Mouse (Mus musculus) lung, embryonic 14.5 days (tissue): Measurements from ENCODE around the gene Ing2. TPM values are rescaled to one million over a fixed set of nuclear protein-coding genes. Genes with fewer than 3 reads are reported as not detected.

Source experiments
- ATAC-seq: fragments of 200-750 bp; cut with Nextera tagmentation; 2 replicates; pipeline ENCODE4 v1.8.0; 2017; ENCODE audit warnings: mild to moderate bottlenecking, moderate TSS enrichment, moderate library complexity; ENCODE audit not compliant: insufficient read depth
- DNase-seq: peaks from one replicate; pipeline ENCODE4 v3.0.0-alpha.2; 2015
- H3K27ac ChIP-seq: fragments of 300-500 bp; sonication (generic); 2 replicates; pipeline ENCODE4 v1.5.1; 2014; ENCODE audit warnings: low read depth, mild to moderate bottlenecking, moderate library complexity
- H3K27me3 ChIP-seq: fragments of 300-500 bp; sonication (generic); 2 replicates; pipeline ENCODE4 v1.6.1; 2014; ENCODE audit warnings: low read length, control low read depth; ENCODE audit not compliant: insufficient read depth
- H3K36me3 ChIP-seq: fragments of 300-500 bp; sonication (generic); 2 replicates; pipeline ENCODE4 v1.6.1; 2014; ENCODE audit warnings: control low read depth; ENCODE audit not compliant: insufficient read depth
- H3K4me1 ChIP-seq: fragments of 300-500 bp; sonication (generic); 2 replicates; pipeline ENCODE4 v1.6.1; 2014; ENCODE audit warnings: antibody characterized with exemption, control low read depth; ENCODE audit not compliant: insufficient read depth
- H3K4me2 ChIP-seq: fragments of 300-500 bp; sonication (generic); 2 replicates; pipeline ENCODE4 v1.6.1; 2014; ENCODE audit warnings: mild to moderate bottlenecking
- H3K4me3 ChIP-seq: fragments of 300-500 bp; sonication (generic); 2 replicates; pipeline ENCODE4 v1.5.1; 2014; ENCODE audit warnings: low read depth, low read length
- H3K9ac ChIP-seq: fragments of 300-500 bp; sonication (generic); 2 replicates; pipeline ENCODE4 v1.6.1; 2014
- H3K9me3 ChIP-seq: fragments of 300-500 bp; sonication (generic); 2 replicates; pipeline ENCODE4 v1.6.1; 2016; ENCODE audit warnings: low read depth, low read length, control low read depth
- CTCF ChIP-seq: IDR thresholded peaks from 2 replicates; pipeline ENCODE4 v1.5.1; 2016; ENCODE audit warnings: antibody characterized with exemption, low read depth
- WGBS: fragments of 180-500 bp; shearing (Covaris S2); extraction: QIAGEN DNeasy Blood & Tissue Kit; methylation state at CpG from one replicate; pipeline ENCODE4 v1.1.7; 2014; 5-methylcytosine and 5-hydroxymethylcytosine counted together
- polyA plus RNA-seq: library from polyadenylated mRNA; unstranded; fragments of >200 nt; fragmentation: Nextera tagmentation; extraction: Ambion mirVana; gene quantifications from 2 replicates; pipeline ENCODE4 v1.2.1, GENCODE M21; 2014

The Ing2 gene
- polyA plus RNA-seq, 1 experiment from 2014 or later, result 14.6 TPM

GRCm38 (mm10) chr8:47690674-47691078 is 15.3 kb upstream of the Ing2 start:
- no peaks in the 10 kb centered on the region for H3K36me3 ChIP-seq
- H3K9me3 ChIP-seq, result no peaks in the 10 kb centered on the region
- H3K27me3 ChIP-seq, result no peaks in the 10 kb centered on the region
- H3K9ac ChIP-seq, result peak overlapping the region; percentile 13; the same call in 1 of the 2 replicates
- 8% methylated on average over 16 of the region's 16 CpGs for WGBS
- no peak overlapping the region for H3K27ac ChIP-seq
- TF ChIP-seq CTCF, result no peak
- DNase-seq, result peak; percentile 47
- H3K4me2 ChIP-seq, result peak overlapping the region; percentile 51
- no peak for ATAC-seq
- no peaks in the 10 kb centered on the region for H3K4me1 ChIP-seq
- H3K4me3 ChIP-seq, result peak overlapping the region; percentile 24

- WGBS, result 55% methylated on average over 12 of the region's 12 CpGs
- no peak overlapping the region for H3K9ac ChIP-seq
- DNase-seq, result peak; percentile 66
Observed at GRCm38 (mm10) chr8:47689704-47690326, 14.5 kb upstream of the Ing2 start.

GRCm38 (mm10) chr8:47684441-47684840 is 9.1 kb upstream of the Ing2 start:
- 53% methylated on average over 5 of the region's 5 CpGs for WGBS
- Histone ChIP-seq H3K27ac (no peak overlapping the region), H3K9me3 (no peaks in the 10 kb centered on the region), H3K36me3 (0 out of 2 replicates have a peak, but pooled peaks cover 3% of the 10 kb centered on the region), H3K27me3 (no peaks in the 10 kb centered on the region), H3K4me2 (no peak overlapping the region), H3K9ac (no peak overlapping the region), H3K4me3 (no peak overlapping the region), H3K4me1 (no peaks in the 10 kb centered on the region)
- TF ChIP-seq CTCF, result no peak
- ATAC-seq, result no peak
- no peak for DNase-seq

More at GRCm38 (mm10) chr8:47689704-47690326, 14.5 kb upstream of the Ing2 start:
- peak; percentile 36; the same call in 1 of the 2 replicates for TF ChIP-seq CTCF
- no peak overlapping the region for H3K27ac ChIP-seq
- no peaks in the 10 kb centered on the region for H3K27me3 ChIP-seq
- no peaks in the 10 kb centered on the region for H3K36me3 ChIP-seq
- H3K9me3 ChIP-seq, result no peaks in the 10 kb centered on the region
- H3K4me2 ChIP-seq, result no peak overlapping the region
- no peaks in the 10 kb centered on the region for H3K4me1 ChIP-seq
- ATAC-seq, result no peak
- H3K4me3 ChIP-seq, result no peak overlapping the region

- Histone ChIP-seq H3K4me2 (no peak overlapping the region), H3K9me3 (no peaks in the 10 kb centered on the region), H3K27ac (no peak overlapping the region), H3K27me3 (no peaks in the 10 kb centered on the region), H3K4me3 (no peak overlapping the region), H3K4me1 (no peaks in the 10 kb centered on the region), H3K36me3 (0 out of 2 replicates have a peak, but pooled peaks cover 3% of the 10 kb centered on the region), H3K9ac (no peak overlapping the region)
- no peak for TF ChIP-seq CTCF
- 78% methylated on average over 9 of the region's 9 CpGs for WGBS
- DNase-seq (no peak), ATAC-seq (no peak)
Observed at GRCm38 (mm10) chr8:47683994-47684393, 8.6 kb upstream of the Ing2 start.

- WGBS, result 82% methylated on average over 4 of the region's 4 CpGs
- no peak for ATAC-seq
- H3K36me3 ChIP-seq, result 0 out of 2 replicates have a peak, but pooled peaks cover 3% of the 10 kb centered on the region
- no peaks in the 10 kb centered on the region for H3K27me3 ChIP-seq
- no peak for DNase-seq
- no peak overlapping the region for H3K9ac ChIP-seq
- no peaks in the 10 kb centered on the region for H3K9me3 ChIP-seq
- H3K4me2 ChIP-seq, result no peak overlapping the region
- TF ChIP-seq CTCF, result no peak
- no peak overlapping the region for H3K27ac ChIP-seq
- H3K4me1 ChIP-seq, result no peaks in the 10 kb centered on the region
- H3K4me3 ChIP-seq, result no peak overlapping the region
Observed at GRCm38 (mm10) chr8:47680306-47680705, 5.0 kb upstream of the Ing2 start.

GRCm38 (mm10) chr8:47679603-47680002 is 4.2 kb upstream of the Ing2 start:
- H3K4me2 ChIP-seq, result no peak overlapping the region
- no peaks in the 10 kb centered on the region for H3K27me3 ChIP-seq
- H3K9ac ChIP-seq, result no peak overlapping the region
- no peaks in the 10 kb centered on the region for H3K9me3 ChIP-seq
- H3K4me3 ChIP-seq, result no peak overlapping the region
- H3K36me3 ChIP-seq, result 0 out of 2 replicates have a peak, but pooled peaks cover 3% of the 10 kb centered on the region
- 0 out of 2 replicates have a peak, but pooled peaks have one; percentile 6 for TF ChIP-seq CTCF
- 76% methylated on average over 1 of the region's 1 CpGs for WGBS
- H3K27ac ChIP-seq, result no peak overlapping the region
- no peak for DNase-seq
- no peak for ATAC-seq
- no peaks in the 10 kb centered on the region for H3K4me1 ChIP-seq

GRCm38 (mm10) chr8:47676631-47677030 is 1.3 kb upstream of the Ing2 start:
- Histone ChIP-seq H3K9me3 (no peaks in the 10 kb centered on the region), H3K4me3 (peak overlapping the region; percentile 92), H3K9ac (no peak overlapping the region), H3K4me1 (no peaks in the 10 kb centered on the region), H3K4me2 (peak overlapping the region; percentile 82), H3K27ac (no peak overlapping the region), H3K27me3 (no peaks in the 10 kb centered on the region), H3K36me3 (no peaks in the 10 kb centered on the region)
- no peak for ATAC-seq
- TF ChIP-seq CTCF, result no peak
- 50% methylated on average over 2 of the region's 2 CpGs for WGBS
- DNase-seq, result no peak
